Mouse (Mus musculus) ES-E14 (cell line): Measurements from ENCODE around the gene Elovl1. TPM values are rescaled to one million over a fixed set of nuclear protein-coding genes. Genes with fewer than 3 reads are reported as not detected.

Experiments
- DNase-seq: peaks from one replicate; pipeline ENCODE4 v3.0.0-alpha.2; 2013; ENCODE audit warnings: low read depth, low spot score
- H3K27ac ChIP-seq: 2 replicates; pipeline ENCODE4 v1.5.1; 2012; ENCODE audit warnings: low read depth, mild to moderate bottlenecking, low read length, moderate library complexity, mixed read lengths; ENCODE audit not compliant: poor library complexity, insufficient read depth, severe bottlenecking
- H3K36me3 ChIP-seq: 2 replicates; pipeline ENCODE4 v1.6.1; 2012; ENCODE audit warnings: mild to moderate bottlenecking, low read length, moderate library complexity, mixed read lengths; ENCODE audit not compliant: control insufficient read depth, poor library complexity, insufficient read depth, severe bottlenecking
- H3K4me1 ChIP-seq, 2 experiments: fragments of 150-350 bp in 1 of 2; sonication (generic) in 1 of 2; 2 replicates each; pipeline ENCODE4 v1.6.1; 2012; ENCODE audit warnings: low read length in 2 of 2, mild to moderate bottlenecking in 1 of 2, mixed read lengths in 1 of 2; ENCODE audit not compliant: control insufficient read depth in 2 of 2, insufficient read depth in 2 of 2, poor library complexity in 1 of 2
- H3K4me3 ChIP-seq, 2 experiments: fragments of 150-350 bp in 1 of 2; sonication (generic) in 1 of 2; 2 replicates each; pipeline ENCODE4 v1.5.1; 2012; ENCODE audit warnings: low read length in 2 of 2, low read depth in 1 of 2, mild to moderate bottlenecking in 1 of 2, mixed read lengths in 1 of 2; ENCODE audit not compliant: insufficient read depth in 1 of 2, poor library complexity in 1 of 2, severe bottlenecking in 1 of 2
- H3K9ac ChIP-seq: 2 replicates; pipeline ENCODE4 v1.6.1; 2012; ENCODE audit warnings: low read depth, mild to moderate bottlenecking, low read length, mixed read lengths; ENCODE audit not compliant: poor library complexity, insufficient read depth, severe bottlenecking
- H3K9me3 ChIP-seq: fragments of 150-350 bp; sonication (generic); 2 replicates; pipeline ENCODE4 v1.6.1; 2012; ENCODE audit warnings: low read depth, mild to moderate bottlenecking, low read length; ENCODE audit not compliant: control insufficient read depth, insufficient read depth
- CHD2 ChIP-seq: IDR thresholded peaks from 2 replicates; pipeline ENCODE4 v1.6.1; 2014; ENCODE audit warnings: mild to moderate bottlenecking, low read depth, low read length, inconsistent platforms
- HCFC1 ChIP-seq: IDR thresholded peaks from 2 replicates; pipeline ENCODE4 v1.6.1; 2012; ENCODE audit warnings: low read length, inconsistent platforms, borderline replicate concordance; ENCODE audit not compliant: insufficient read depth
- MAFK ChIP-seq: IDR thresholded peaks from 2 replicates; pipeline ENCODE4 v1.6.1; 2014; ENCODE audit warnings: mild to moderate bottlenecking, low read depth, low read length, inconsistent platforms; ENCODE audit not compliant: insufficient read depth
- ZC3H11A ChIP-seq: IDR thresholded peaks from 2 replicates; pipeline ENCODE4 v1.6.1; 2012; ENCODE audit warnings: low read depth, mild to moderate bottlenecking, inconsistent platforms, low read length, borderline replicate concordance
- ZNF384 ChIP-seq: IDR thresholded peaks from 2 replicates; pipeline ENCODE4 v1.6.1; 2012; ENCODE audit warnings: low read depth, low read length, inconsistent platforms
- in situ Hi-C, 2 experiments: fragments of 600-800 bp; cut with MboI; formaldehyde crosslinking; loops; one replicate each; pipeline ENCODE4 v1.15.1; 2025; ENCODE audit warnings: low sequenced_read_pairs in 2 of 2, inconsistent platforms in 1 of 2; ENCODE audit not compliant: unreplicated experiment in 2 of 2
- total RNA-seq: library from RNA; depleted of rRNA; stranded (reverse); fragments of 300-350 nt; gene quantifications from 2 replicates; pipeline ENCODE4 v1.2.3, GENCODE M21; 2012; rRNA removed

The Elovl1 gene
- total RNA-seq = 33.4 and 36.0 TPM in 2 replicates

- Histone ChIP-seq H3K36me3 (peaks cover 26% of the 10 kb centered on the region), H3K9me3 (no peaks in the 10 kb centered on the region), H3K4me1 (peaks cover 0 to 22% of the 10 kb centered on the region in 2 experiments; a peak in 2 of 4 replicates), H3K9ac (peak within 1 kb of the TSS; percentile 82), H3K27ac (no peak within 1 kb of the TSS), H3K4me3 (peak within 1 kb of the TSS; percentile 80 to 82)
- DNase-seq = no peak
- TF ChIP-seq ZC3H11A (no peak), HCFC1 (0 out of 2 replicates have a peak, but pooled peaks have one; percentile 29), CHD2 (no peak)
- in situ Hi-C loops = no loop called here
Measured at GRCm38 (mm10) chr4:118427768-118428451, at the start of gene Elovl1. Gene Elovl1 (plus strand): TSS chr4:118428093.

GRCm38 (mm10) chr4:118383271-118383670, 44.6 kb upstream of the Elovl1 start:
- Histone ChIP-seq H3K36me3 (peaks cover 77% of the 10 kb centered on the region), H3K4me1 (no peaks in the 10 kb centered on the region), H3K9me3 (no peaks in the 10 kb centered on the region), H3K9ac (no peak overlapping the region), H3K4me3 (no peak overlapping the region), H3K27ac (0 out of 2 replicates have a peak overlapping the region, but pooled peaks have one; percentile 17)
- no peak for DNase-seq
- in situ Hi-C loops = no loop called here
- TF ChIP-seq ZNF384 (no peak), CHD2 (no peak), ZC3H11A (no peak), MAFK (no peak), HCFC1 (no peak)

GRCm38 (mm10) chr4:118387316-118387715, 40.6 kb upstream of the Elovl1 start:
- no peak overlapping the region for H3K27ac ChIP-seq
- no peaks in the 10 kb centered on the region for H3K9me3 ChIP-seq
- H3K36me3 ChIP-seq = peaks cover 89% of the 10 kb centered on the region
- H3K9ac ChIP-seq = no peak overlapping the region
- DNase-seq = no peak
- in situ Hi-C loops = no loop called here
- no peak for TF ChIP-seq ZC3H11A
- no peak for TF ChIP-seq HCFC1
- no peak for TF ChIP-seq CHD2
- no peak for TF ChIP-seq MAFK
- TF ChIP-seq ZNF384 = no peak
- H3K4me1 ChIP-seq = no peaks in the 10 kb centered on the region; a peak in 1 of 4 replicates
- H3K4me3 ChIP-seq = no peak overlapping the region

- in situ Hi-C loops = no loop called here
- Histone ChIP-seq H3K4me1 (no peaks in the 10 kb centered on the region; a peak in 1 of 4 replicates), H3K9me3 (no peaks in the 10 kb centered on the region), H3K36me3 (peaks cover 85% of the 10 kb centered on the region), H3K4me3 (no peak overlapping the region), H3K9ac (no peak overlapping the region), H3K27ac (no peak overlapping the region)
- DNase-seq = no peak
- TF ChIP-seq CHD2 (no peak), ZNF384 (no peak), MAFK (no peak), HCFC1 (no peak), ZC3H11A (no peak)
Measured at GRCm38 (mm10) chr4:118390146-118390545, 37.7 kb upstream of the Elovl1 start.
